Mouse (Mus musculus) 416B (cell line): ENCODE measurements around the gene Rtl5.
"Not testable (repeated sequence)": the region's sequence is repeated elsewhere in the genome, so short reads cannot be mapped to it uniquely, and the experiment has no call there.

ENCODE experiments used
- DNase-seq: peaks from one replicate; pipeline ENCODE4 v3.0.0; 2011; ENCODE audit warnings: low read depth

Gene Rtl5

DNA sequence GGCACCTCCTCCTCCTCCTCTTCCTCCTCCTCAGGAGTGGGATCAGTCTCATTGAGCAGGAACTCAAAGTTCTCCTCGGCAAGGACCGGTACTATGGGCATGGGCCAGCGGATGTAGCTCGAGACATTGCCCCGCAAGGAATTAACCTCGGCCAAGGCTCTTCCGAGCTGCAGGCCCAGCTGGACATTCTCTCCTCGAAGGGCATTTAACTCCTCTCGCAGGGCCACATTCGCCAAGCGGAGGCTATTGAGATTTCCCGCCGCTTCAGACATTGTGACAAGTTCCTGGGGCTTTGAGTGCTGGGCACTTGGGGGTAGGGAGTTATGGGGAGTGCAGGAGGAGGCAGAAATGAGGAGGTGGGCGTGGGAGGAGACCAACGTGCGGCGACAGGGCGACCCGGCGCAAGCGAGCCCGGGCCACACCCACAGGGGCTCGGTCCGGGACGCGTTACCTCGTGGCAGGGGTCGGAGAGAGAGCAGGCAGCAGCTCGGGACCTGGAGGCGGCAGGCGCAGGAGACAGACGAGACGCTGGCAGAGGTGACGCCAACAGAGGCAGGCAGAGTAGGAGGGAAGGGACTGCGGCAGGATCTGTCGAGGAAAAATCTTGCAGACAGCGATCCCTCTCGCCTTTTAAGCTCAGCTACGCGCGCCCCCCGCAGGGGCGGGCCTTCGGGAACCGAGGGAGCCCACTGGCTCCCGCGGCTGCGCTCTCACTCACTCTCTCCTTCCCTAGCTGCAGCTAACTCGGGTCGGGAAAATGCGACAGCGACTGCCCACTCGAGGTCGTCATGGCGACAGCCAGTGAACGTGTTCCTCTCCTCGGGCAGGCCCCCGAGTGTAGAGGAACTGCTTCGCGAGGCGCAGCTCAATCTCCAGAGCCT, at the start of gene Rtl5:
Rtl5 (minus strand) TSS at position 714 of the 881 bp plus-strand sequence.
- DNase-seq = no peak

DNA sequence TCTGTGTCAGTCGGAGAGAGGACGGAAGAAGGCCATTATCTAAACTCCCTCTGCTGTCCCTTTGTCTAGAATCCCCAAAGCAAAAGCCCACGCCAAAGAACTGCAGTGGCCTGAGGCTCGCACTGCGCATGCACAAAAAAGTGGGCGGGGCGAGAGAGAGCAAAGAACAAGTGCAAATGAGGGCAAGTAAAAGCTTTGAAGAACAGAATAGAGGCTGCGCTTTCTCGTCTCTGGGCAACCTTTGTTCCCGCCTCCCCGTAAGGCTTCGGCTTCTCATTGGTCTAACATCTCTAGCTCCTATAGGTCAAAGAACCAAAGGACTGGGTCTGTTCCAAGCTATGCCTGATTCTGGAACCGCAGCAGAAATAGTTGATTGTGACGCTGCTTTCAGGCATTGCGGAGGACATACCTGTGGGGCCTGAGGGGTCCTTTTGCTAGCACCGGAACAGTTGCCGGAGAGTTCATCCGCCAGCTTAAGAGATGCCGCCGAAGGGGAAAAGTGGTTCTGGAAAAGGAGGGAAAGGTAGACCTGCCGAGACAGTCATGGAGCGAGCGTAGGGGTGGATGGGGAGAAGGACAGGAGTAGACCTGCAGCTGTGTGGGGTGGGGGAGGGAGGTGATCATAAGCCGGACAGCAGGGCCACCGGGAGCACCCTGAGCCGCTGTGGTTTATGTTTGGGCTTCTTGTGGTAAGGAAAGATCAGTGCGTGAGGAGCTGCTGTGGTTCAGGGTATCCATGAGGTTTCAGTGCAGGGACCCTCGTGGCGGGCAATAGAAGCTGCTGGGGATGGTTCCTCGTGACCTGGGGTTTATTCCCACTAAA, 48.1 kb upstream of the Rtl5 start, which contains the start of gene Pin4:
Pin4 (plus strand) TSS at position 406 of the 823 bp plus-strand sequence.
- peak; percentile 98 for DNase-seq

DNA sequence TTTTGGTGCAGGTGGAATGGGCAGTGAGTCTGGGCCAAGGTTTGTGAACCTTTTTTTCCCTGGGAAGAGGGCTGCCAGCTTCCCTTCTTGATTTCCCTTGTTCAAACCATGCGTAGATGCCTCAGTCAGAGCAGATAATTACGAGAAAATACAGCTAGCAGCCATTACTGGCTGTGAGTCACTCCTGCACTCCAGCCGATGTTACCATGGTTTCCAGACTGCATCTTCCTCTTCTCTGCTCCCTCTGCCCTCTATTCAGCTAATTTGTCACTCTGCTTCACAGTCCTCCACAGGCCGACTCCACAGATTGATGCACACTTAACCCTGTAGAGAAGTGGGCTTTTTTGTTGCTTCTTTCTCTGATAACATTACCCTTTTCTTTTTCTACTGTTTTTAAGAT, 44.6 kb upstream of the Rtl5 start:
- DNase-seq = peak; percentile 48

DNA sequence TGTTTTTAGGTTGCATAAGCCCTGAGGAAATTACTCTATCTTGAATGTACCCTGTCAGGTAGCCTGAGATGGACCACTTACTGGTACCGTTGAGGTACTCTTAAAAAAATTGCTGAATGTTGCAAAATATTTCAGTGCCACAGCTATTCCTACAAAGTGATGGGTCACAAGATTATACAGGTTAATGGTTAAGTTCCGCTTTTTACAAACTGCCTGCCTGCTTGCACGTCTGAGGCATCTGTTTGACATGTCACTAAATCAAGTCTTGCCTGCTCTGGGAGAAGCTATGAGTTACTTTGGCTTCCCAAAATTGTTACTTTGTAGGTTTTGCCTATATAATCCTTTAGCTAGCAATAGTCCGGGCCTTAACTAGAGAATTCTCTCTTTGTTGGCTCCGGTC, 38.2 kb upstream of the Rtl5 start:
- not testable (repeated sequence) for DNase-seq

DNA sequence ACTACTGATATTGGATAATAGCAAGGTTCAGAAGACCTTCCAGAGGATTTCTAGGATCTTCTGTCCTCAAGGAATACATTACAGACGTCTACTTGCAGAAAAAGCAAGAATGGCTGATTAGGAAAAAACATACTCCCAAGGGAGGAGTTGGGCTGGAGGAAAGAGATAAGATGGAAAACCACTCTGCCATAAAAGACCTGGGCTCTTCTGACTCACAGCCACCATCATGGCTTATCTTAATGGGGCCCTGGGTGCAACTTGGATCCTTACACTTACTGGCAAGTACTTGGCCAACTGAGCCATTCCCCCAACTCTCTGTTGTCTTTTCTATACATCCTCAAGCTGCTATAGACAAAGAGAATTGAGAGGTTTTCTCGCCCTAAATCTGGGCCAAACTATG, 32.7 kb upstream of the Rtl5 start:
- DNase-seq = not testable (repeated sequence)

DNA sequence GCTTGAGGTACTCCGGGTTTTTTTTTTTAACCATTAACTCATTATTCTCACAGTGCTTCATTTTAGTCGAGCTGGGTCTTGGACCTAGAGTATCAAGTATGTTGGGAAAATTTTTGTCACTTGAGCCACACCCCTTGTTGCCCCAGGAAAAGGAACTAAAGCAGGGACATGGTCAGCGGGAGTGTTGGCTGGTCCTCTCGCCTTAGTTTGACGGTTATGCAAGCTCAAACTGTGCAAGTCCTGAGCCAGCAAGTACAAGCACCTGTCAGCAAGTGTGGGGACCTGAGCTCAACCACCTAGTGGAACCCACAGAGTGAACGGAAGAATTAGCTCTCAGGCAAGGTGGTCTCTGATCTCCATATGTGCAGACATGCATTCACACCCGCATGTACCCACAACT, 30.8 kb upstream of the Rtl5 start:
- DNase-seq = no peak

DNA sequence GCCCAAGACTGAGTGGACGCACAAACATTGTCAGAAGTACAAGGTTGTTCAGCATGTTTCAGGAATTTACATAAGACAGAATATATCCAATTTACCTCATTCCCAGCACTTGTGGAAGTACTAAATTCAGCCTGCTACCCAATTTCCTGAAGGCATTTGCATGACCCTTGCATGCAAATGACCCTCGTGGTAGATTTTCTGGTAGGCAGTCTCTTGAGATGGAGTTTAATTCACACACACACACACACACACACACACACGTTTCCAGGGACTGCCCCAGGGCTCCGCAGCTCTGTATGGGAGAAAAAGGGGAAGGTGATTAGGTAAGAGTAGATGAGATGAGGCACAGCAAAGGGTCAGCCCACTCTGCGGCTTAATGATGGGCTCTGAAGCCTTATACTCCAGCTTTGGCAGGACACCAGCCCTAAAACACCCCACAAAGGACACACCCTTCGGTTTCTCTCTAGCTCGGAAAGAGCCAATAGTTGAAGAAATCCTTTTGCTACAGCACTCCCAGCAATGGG, 23.3 kb upstream of the Rtl5 start:
- DNase-seq = no peak

DNA sequence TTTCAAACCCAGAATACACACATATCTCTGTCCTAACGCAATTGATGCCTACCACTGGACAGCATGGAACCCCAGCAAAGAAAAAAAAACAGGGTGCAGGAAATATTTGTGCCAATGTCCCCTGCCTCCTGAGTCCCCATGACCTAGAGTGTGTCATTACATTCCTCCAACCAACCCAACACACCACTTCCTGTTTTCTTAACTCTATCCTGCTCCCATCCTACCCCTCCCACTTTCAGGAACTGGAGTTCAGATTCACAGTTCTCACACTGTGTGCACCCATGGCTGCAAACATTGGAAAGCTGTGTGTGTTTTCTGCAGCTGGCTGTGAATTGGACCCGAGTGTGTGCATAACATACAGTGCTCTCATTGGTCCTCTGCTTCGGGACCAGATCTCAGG, 19.5 kb upstream of the Rtl5 start:
- peak; percentile 9 for DNase-seq

DNA sequence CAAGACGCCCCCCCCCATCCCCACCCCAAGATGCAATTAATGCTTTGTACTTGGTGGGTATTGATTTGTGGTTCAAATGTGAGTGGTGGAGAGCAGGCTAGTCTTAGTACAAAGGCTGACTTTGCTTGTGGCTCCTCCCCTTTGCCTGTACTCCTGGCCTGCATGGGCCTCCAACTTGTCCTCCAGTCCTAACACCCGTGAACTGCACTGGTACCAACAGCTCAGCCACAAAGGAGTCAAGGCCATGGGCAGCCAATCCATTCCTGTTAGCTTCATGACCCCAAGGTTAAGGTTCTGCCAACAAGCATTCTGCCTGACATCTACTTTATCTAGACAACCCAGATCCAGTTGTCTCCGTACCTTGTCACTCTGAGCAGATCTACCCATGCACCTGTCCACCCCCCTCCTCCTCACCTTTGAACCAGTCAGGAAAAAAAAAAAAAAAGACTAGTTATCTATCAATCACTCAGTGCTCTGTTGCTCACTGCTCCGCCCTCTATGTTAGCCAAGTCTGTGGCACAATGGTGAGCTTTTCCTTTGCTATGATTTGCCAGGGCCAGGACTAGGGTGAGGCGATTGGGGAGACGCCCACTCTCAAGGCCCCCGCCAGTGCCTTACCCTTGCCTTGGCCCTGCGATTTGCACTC, 14.8 kb upstream of the Rtl5 start:
- DNase-seq = no peak

DNA sequence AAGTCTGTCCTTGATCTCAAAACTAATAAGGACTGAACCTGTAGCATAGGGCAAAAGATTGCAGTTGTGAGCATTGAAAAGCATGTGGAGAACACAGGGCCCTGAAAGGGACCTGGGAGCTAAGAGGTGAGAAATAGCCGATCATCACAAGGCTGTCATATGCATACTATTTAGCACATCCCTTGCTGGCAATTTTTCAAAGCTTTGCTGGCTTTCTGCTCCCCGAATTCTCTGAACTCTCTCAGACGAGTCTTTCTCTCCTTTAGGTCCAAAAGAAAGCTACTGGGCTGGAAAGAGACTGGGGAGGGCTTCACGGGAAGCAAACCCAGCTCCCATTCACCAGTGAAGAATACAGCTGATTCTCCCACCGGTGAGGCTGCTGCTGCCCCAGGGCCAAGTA, 11.2 kb upstream of the Rtl5 start:
- no peak for DNase-seq

DNA sequence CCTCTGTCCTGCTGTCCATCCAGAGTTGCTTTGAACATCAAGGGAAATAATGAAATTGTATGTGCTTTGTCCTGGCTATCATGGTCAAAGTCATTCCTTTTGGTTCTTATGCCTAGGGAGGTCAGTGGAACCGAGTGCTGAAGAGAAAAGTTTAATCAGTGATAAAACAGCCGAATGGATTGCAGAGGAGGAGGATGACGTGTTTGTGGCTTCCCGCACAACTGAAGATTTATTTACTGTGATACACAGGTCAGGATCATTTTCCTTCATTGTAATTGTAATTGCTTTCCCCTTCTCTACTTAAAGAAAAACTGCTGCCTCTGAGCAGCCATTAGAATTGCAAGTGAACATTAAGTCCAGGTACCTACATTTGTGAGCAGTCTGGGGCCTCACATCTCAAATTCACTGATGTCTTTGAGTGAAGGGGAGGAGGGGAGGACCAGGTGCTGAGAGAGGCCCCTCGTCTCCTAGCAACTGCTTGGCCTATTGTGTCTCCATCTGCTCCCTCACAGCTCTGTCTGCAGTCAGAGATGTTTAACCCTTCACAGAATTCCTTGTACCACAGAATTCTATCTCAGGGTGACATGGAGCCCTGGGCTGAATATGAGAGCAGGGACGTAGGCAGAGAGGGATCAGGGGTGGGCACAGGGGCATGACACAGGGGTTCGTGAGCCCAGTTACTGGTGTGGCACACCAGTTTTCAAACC, 10.6 kb upstream of the Rtl5 start:
- DNase-seq = no peak

DNA sequence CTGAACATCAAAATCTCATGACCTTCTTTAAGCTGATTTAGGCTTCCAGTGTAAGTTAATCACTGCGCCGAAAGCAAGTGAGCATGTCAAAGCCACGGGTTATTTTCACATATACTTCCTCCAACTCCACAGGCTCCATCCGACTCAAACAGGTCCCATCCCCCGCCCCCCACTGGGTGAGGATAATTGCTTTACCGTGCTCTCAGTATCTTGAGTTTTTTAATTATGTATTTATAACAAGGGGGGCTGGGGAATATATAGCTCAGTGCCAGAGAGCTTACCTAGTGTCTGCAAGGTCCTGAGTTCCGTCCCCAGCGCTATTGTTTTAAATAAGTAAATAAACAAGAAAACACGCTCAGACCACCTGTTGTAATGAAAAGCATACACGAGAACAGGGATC, 10.0 kb upstream of the Rtl5 start:
- DNase-seq = no peak

DNA sequence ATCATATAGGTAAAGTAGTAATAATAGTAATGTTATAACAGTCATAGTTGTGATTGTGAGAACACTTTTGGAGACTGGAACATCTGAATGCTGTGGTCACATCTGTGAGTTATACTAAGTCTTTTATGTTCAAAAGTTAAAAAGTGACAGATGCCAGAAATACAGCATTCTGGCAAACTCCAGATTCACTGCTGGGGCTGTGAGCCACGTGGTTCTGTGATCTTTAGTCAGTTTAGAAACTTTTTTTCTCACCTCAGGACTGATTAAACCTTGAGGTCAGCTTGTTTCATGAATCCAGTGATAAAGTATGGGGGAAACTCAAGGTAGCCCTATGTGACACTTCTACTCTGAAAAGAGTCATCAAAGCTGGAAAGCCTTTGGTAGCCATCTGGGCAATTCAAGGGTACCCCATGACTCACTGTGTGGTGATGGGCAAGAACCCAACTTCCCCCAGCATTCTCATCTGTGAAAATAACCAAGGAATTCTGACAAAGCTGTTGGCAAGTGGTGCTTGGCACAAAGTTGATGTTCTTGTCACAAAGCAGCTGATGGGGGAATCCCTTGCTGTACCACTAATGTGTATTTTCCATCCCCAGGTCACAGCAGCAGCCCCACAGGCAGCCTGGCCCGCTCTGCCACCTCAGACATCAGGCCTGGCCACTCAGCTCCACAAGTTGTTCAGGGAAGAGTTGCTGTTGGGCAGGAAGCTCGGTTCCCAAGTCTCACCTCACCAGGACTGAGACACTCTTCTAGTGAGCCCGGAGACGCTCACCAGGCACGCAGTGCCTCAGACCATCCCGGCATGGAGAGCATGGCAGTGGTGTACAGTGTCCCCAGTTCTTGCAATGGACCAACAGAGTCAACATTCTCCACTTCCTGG, 6.0 kb upstream of the Rtl5 start:
- no peak for DNase-seq

DNA sequence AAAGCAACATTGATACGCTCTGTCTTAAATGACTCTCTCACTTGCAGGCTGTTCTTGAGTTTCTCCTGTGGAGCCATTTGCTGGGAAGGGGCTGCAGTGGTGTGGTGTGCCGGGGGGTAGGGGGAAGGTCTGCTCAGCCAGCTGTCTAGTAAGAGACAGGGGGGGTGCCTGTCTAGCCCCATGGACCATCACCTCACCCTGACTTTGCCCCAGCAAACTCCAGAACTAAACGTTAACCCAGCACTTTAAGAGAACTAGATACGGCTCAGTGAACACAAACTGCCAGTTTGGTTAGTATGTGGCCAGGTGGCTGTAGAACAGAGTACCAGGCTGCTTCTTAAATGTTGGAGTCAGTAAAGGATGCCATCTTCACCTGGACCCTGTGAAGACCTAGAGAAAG, 4.1 kb upstream of the Rtl5 start:
- no peak for DNase-seq

DNA sequence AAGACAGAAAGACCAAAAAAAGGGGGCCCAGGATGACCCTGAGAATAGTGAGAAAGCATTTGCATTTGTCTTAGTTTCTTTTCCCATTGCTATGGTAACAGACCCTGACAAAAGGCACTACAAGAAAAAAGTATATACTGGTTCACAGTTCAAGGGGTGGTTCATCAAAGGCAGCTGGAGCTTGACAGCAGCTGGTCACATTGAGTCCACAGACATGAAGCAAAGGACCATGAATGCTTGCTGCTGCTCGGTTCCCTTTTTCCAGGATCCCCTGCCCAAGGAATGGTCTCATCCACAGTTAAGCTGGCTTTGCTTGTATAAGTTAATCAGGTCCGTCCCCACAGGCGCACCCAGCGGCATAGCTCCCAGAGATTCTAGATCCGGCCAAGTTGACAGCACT, 3.3 kb upstream of the Rtl5 start:
- DNase-seq = no peak

DNA sequence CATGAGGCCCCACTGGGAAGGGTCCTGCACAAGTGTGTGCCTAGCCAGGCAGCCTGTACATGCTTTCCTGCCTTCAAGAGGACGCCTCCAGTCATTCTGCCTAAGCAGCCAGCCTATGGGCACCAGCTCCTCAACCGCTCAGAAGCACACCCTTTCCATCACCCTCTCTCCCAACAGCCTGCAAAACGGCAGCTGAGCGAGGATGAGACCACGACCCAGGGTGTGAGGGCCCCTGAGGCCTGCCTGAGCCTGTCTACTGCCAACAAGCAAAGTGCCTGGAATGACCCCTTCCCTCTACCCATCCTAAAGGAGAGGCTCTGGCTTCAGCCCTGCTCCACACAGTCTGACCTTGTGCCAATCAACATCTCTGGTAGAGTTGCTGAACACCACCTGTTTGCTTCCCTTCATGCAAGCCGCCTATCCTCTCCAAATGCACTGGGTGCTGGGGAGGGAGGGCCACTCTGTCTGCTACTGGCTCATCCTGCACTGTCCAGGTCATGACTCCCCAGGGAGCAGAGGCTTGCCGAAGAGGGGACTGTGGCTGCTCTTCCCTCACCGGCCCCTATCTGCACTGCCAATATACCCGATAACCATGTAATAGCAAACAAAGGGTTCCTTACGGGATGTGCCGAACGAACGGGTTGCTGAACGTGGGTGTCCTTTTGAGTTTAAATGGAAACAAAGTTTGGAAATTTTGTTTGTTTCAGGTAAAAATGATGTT, 2.7 kb upstream of the Rtl5 start:
- no peak for DNase-seq

DNA sequence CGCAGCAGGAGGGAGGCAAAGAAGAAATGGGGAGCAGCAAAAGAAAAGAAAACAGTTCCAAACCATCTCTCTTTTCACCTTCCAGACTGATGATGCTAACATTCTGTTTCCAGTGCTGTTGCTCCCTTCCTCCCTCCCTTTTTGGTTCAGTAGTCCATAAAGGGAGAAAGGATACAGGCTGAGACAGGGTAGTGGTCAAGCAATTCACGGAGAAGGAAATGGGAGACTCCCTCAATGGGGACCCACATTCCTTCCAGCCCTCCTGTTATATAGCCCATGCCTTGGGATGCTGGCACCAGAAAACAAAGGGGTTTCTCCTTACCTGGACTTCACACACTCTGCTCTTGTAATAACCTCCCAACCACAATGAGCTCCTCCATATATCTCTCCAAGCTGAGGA, 413 bp upstream of the Rtl5 start:
- no peak for DNase-seq

DNA sequence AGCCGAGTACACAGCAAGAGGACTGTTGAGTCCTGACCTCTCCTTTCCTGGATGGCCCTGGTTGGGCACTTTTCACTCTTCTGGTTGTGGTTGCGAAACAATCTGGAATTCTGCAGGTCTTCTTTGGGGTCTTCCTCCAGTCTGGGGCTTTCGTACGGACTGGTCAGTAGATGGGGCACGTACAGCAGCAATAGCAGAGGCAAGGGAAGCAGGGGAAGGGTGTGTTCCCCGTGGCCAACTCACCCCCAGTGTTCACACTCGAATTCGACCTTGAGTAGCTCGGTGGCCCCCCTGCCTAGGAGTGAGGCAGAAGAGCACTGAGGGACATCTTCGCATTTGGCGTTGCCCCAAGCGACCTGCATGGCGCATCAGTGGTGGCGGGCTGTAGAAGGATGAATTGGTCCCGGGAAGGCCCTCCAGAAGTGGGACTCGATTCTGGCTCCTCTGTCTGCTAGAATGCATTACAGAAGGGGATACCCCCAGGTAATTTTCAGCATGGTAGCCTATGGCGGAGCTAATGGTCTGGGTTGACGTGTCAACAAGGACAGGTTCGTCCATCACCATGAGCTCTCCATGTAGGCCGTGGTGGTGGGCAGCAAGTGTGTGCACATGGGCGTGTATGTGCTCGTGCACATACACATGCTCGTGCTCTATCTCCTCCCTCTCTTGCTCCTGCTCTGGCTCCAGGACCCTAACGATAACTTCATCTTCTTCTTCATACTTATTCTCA, 2.1 kb downstream of the Rtl5 start:
- DNase-seq = no peak

DNA sequence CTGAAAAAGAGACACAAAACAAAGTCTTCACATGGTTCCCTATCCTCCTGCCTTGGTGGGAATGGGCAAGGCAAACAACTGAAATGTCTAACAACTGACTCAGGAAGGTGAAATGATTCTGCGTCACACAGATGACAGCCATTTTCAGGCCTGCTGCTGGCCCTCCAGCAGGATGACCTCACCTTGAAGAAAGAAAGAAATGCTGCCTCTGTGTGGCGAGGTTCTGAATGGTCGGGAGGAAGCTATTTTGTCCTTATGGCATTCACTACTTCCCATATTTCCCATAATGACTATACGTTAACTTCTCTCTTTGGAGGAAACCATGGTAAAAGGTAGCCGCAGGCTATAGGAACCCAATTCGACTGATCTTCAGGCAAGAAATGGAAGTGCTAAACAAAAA, 4.0 kb downstream of the Rtl5 start:
- no peak for DNase-seq
